Mouse (Mus musculus): ENCODE data around the gene Id1.

DNA sequence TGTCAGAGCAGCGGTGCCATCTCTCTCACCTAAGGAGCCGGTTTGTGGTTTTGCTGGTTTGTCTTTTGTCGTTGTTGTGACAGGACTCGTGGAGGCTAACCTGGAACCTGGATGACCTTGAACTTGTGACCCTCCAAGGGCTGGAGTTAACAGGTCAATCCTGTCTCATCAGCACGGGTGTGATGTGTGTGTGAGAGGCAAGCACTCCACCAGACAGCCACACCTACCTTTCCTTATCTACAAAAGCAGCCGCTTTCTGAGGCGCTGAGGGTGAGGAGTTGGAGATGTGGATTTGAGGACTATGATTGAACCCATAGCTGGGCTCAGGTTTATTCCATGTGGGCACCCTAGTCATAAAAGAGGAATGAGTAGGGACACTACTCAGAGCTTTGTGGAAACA, 33.6 kb downstream of the Id1 start:
- TF ChIP-seq CTCF (IDR thresholded peaks at IDR 0.05; ENCODE audit: extremely low read depth, insufficient read depth, insufficient read length, insufficient replicate concordance), result no peak
- no peak for TF ChIP-seq POLR2A (IDR thresholded peaks at IDR 0.05; ENCODE audit: low read depth, low read length)
